Mouse (Mus musculus): ENCODE data around the gene Lrmda.

The Lrmda gene

GRCm38 (mm10) chr14:22960166-22960565 lies 940.7 kb downstream of the Lrmda start:
- no peak for DNase-seq (ENCODE audit: low spot score)

GRCm38 (mm10) chr14:22964796-22965660 lies 945.5 kb downstream of the Lrmda start:
- DNase-seq (ENCODE audit: low spot score) = no peak

GRCm38 (mm10) chr14:22968705-22969104 lies 949.2 kb downstream of the Lrmda start:
- DNase-seq (ENCODE audit: low spot score) = no peak

GRCm38 (mm10) chr14:22986736-22987135 lies 967.2 kb downstream of the Lrmda start:
- no peak for DNase-seq (ENCODE audit: low spot score)

- DNase-seq (ENCODE audit: low spot score) = no peak
These were observed 968.7 kb downstream of the Lrmda start for GRCm38 (mm10) chr14:22988090-22988669.

- no peak for DNase-seq (ENCODE audit: low spot score)
These were observed 975.8 kb downstream of the Lrmda start for GRCm38 (mm10) chr14:22995184-22995935.

GRCm38 (mm10) chr14:22998906-22999305 lies 979.4 kb downstream of the Lrmda start:
- no peak for DNase-seq (ENCODE audit: low spot score)

- DNase-seq (ENCODE audit: low spot score) = no peak
These were observed 992.5 kb downstream of the Lrmda start for GRCm38 (mm10) chr14:23011989-23012388.

GRCm38 (mm10) chr14:23014747-23015286 lies 995.3 kb downstream of the Lrmda start:
- DNase-seq (ENCODE audit: low spot score) = peak; percentile 37

GRCm38 (mm10) chr14:23015321-23016067 lies 996.0 kb downstream of the Lrmda start:
- DNase-seq (ENCODE audit: low spot score) = peak; percentile 13

- no peak for DNase-seq (ENCODE audit: low spot score)
These were observed 996.6 kb downstream of the Lrmda start for GRCm38 (mm10) chr14:23016068-23016611.

GRCm38 (mm10) chr14:23041002-23041401 lies 1021.5 kb downstream of the Lrmda start:
- DNase-seq (ENCODE audit: low spot score) = no peak

GRCm38 (mm10) chr14:23045322-23045721 lies 1025.8 kb downstream of the Lrmda start:
- DNase-seq (ENCODE audit: low spot score) = no peak

- peak; percentile 78 for DNase-seq (ENCODE audit: low spot score)
These were observed 1026.8 kb downstream of the Lrmda start for GRCm38 (mm10) chr14:23046330-23046729.

GRCm38 (mm10) chr14:23051441-23051840 lies 1031.9 kb downstream of the Lrmda start:
- no peak for DNase-seq (ENCODE audit: low spot score)

GRCm38 (mm10) chr14:23052833-23053592 lies 1033.5 kb downstream of the Lrmda start:
- DNase-seq (ENCODE audit: low spot score) = no peak

GRCm38 (mm10) chr14:23057228-23057976 lies 1037.9 kb downstream of the Lrmda start:
- DNase-seq (ENCODE audit: low spot score) = no peak

- DNase-seq (ENCODE audit: low spot score) = no peak
These were observed 1038.5 kb downstream of the Lrmda start for GRCm38 (mm10) chr14:23057987-23058386.

GRCm38 (mm10) chr14:23078719-23079118 lies 1059.2 kb downstream of the Lrmda start:
- no peak for DNase-seq (ENCODE audit: low spot score)

- peak; percentile 15 for DNase-seq (ENCODE audit: low spot score)
These were observed 1064.8 kb downstream of the Lrmda start for GRCm38 (mm10) chr14:23084241-23084773.

Data from ovary, postnatal 14 days (tissue).